In genomic region chr10:80665459-80665858, GRCm38 (mm10) we compare ENCODE assay signal across 8 mouse cellular contexts. TPM values are rescaled to one million over a fixed set of nuclear protein-coding genes. Genes with fewer than 3 reads are reported as not detected.
DNase-seq lines count a peak whose midpoint lies in the region; ATAC-seq and TF ChIP-seq lines count a peak whose summit lies in the region.

No protein-coding gene starts in this region.

- H3K9ac ChIP-seq in forebrain, embryonic 12.5 days, result no peak overlapping the region
- no peak overlapping the region for H3K9ac ChIP-seq in forebrain, embryonic 14.5 days (ENCODE audit: low read length)
- H3K9ac ChIP-seq in midbrain, embryonic 13.5 days (replicated peaks), result 0 out of 2 replicates have a peak overlapping the region, but pooled peaks have one; percentile 14
- H3K9ac ChIP-seq in midbrain, postnatal 0 days (replicated peaks; ENCODE audit: low read length, poor library complexity, severe bottlenecking), result no peak overlapping the region
- no peak overlapping the region for H3K9ac ChIP-seq in midbrain, embryonic 11.5 days (ENCODE audit: low read length)

- H3K4me1 ChIP-seq in forebrain, embryonic 12.5 days, result peaks cover 18% of the 10 kb centered on the region
- no peaks in the 10 kb centered on the region; the same call in 1 of the 2 replicates for H3K4me1 ChIP-seq in forebrain, embryonic 14.5 days (ENCODE audit: control insufficient read depth, insufficient read depth, low read length)
- 0 out of 2 replicates have a peak, but pooled peaks cover 7% of the 10 kb centered on the region for H3K4me1 ChIP-seq in midbrain, embryonic 13.5 days (replicated peaks)
- H3K4me1 ChIP-seq in midbrain, postnatal 0 days (ENCODE audit: insufficient read depth, low read length), result no peaks in the 10 kb centered on the region
- peaks cover 52% of the 10 kb centered on the region for H3K4me1 ChIP-seq in limb, embryonic 10.5 days
- H3K4me1 ChIP-seq in small intestine, adult 2 months (ENCODE audit: control insufficient read depth, insufficient read depth, insufficient read length, low read length), result peaks cover 41% of the 10 kb centered on the region
- 0 out of 2 replicates have a peak, but pooled peaks cover 3% of the 10 kb centered on the region for H3K4me1 ChIP-seq in midbrain, embryonic 11.5 days (ENCODE audit: control insufficient read depth, insufficient read depth, low read length)

- 73% methylated on average over 4 of the region's 4 CpGs for WGBS in forebrain, embryonic 12.5 days
- 66% methylated on average over 4 of the region's 4 CpGs for WGBS in forebrain, embryonic 14.5 days
- WGBS in midbrain, embryonic 13.5 days, result 84% methylated on average over 4 of the region's 4 CpGs
- WGBS in midbrain, postnatal 0 days, result 73% methylated on average over 4 of the region's 4 CpGs
- WGBS in limb, embryonic 10.5 days, result 69% methylated on average over 4 of the region's 4 CpGs
- WGBS in small intestine, adult 2 months, result 50% methylated on average over 4 of the region's 4 CpGs
- WGBS in midbrain, embryonic 11.5 days, result 69% methylated on average over 4 of the region's 4 CpGs

- TF ChIP-seq POLR2A in small intestine, adult 2 months (IDR thresholded peaks at IDR 0.05; ENCODE audit: low read depth, low read length), result no peak

- H3K9me3 ChIP-seq in forebrain, embryonic 12.5 days, result no peaks in the 10 kb centered on the region
- H3K9me3 ChIP-seq in forebrain, embryonic 14.5 days (replicated peaks; ENCODE audit: control insufficient read depth, low read length), result no peaks in the 10 kb centered on the region
- no peaks in the 10 kb centered on the region for H3K9me3 ChIP-seq in midbrain, embryonic 13.5 days
- H3K9me3 ChIP-seq in midbrain, postnatal 0 days (ENCODE audit: low read length), result no peaks in the 10 kb centered on the region
- no peaks in the 10 kb centered on the region for H3K9me3 ChIP-seq in limb, embryonic 10.5 days (replicated peaks)
- no peaks in the 10 kb centered on the region for H3K9me3 ChIP-seq in midbrain, embryonic 11.5 days (ENCODE audit: control insufficient read depth, low read length)

- peaks cover 51% of the 10 kb centered on the region for H3K36me3 ChIP-seq in forebrain, embryonic 12.5 days (replicated peaks)
- H3K36me3 ChIP-seq in forebrain, embryonic 14.5 days (ENCODE audit: control insufficient read depth, insufficient read depth, low read length), result peaks cover 52% of the 10 kb centered on the region
- peaks cover 53% of the 10 kb centered on the region for H3K36me3 ChIP-seq in midbrain, embryonic 13.5 days
- H3K36me3 ChIP-seq in midbrain, postnatal 0 days (ENCODE audit: insufficient read depth, low read length), result peaks cover 46% of the 10 kb centered on the region
- H3K36me3 ChIP-seq in limb, embryonic 10.5 days, result peaks cover 53% of the 10 kb centered on the region
- peaks cover 48% of the 10 kb centered on the region for H3K36me3 ChIP-seq in small intestine, adult 2 months (ENCODE audit: control insufficient read depth, insufficient read depth, low read length)
- H3K36me3 ChIP-seq in midbrain, embryonic 11.5 days (ENCODE audit: control insufficient read depth, insufficient read depth, low read length), result peaks cover 37% of the 10 kb centered on the region

- no peak overlapping the region for H3K4me2 ChIP-seq in forebrain, embryonic 12.5 days
- H3K4me2 ChIP-seq in forebrain, embryonic 14.5 days (ENCODE audit: low read length), result no peak overlapping the region
- H3K4me2 ChIP-seq in midbrain, embryonic 13.5 days (replicated peaks), result no peak overlapping the region
- H3K4me2 ChIP-seq in midbrain, postnatal 0 days (ENCODE audit: low read depth, low read length, poor library complexity, severe bottlenecking), result no peak overlapping the region
- H3K4me2 ChIP-seq in midbrain, embryonic 11.5 days, result no peak overlapping the region

- no peak for DNase-seq in forebrain, embryonic 14.5 days (ENCODE audit: low spot score)
- DNase-seq in midbrain, postnatal 0 days (ENCODE audit: low spot score), result no peak
- DNase-seq in limb, embryonic 10.5 days (ENCODE audit: low spot score), result no peak
- DNase-seq in c-Kit-positive CD71-positive TER-119-positive erythroid progenitor cells, embryonic 14.5 days (ENCODE audit: low spot score), result no peak
- DNase-seq in midbrain, embryonic 11.5 days (ENCODE audit: low spot score, missing footprints), result no peak

- ATAC-seq in forebrain, embryonic 12.5 days (ENCODE audit: low FRiP score), result 0 out of 2 replicates have a peak, but pooled peaks have one; percentile 31
- no peak for ATAC-seq in forebrain, embryonic 14.5 days
- no peak for ATAC-seq in midbrain, embryonic 13.5 days
- ATAC-seq in midbrain, postnatal 0 days (ENCODE audit: low FRiP score), result no peak
- no peak for ATAC-seq in midbrain, embryonic 11.5 days (ENCODE audit: low FRiP score)

- H3K27me3 ChIP-seq in forebrain, embryonic 12.5 days, result no peaks in the 10 kb centered on the region
- no peaks in the 10 kb centered on the region for H3K27me3 ChIP-seq in forebrain, embryonic 14.5 days (replicated peaks; ENCODE audit: control insufficient read depth, insufficient read depth, low read length)
- H3K27me3 ChIP-seq in midbrain, embryonic 13.5 days, result no peaks in the 10 kb centered on the region
- H3K27me3 ChIP-seq in midbrain, postnatal 0 days (ENCODE audit: insufficient read depth, low read length), result no peaks in the 10 kb centered on the region
- H3K27me3 ChIP-seq in limb, embryonic 10.5 days (ENCODE audit: low read depth, poor library complexity, severe bottlenecking), result no peaks in the 10 kb centered on the region
- no peaks in the 10 kb centered on the region for H3K27me3 ChIP-seq in small intestine, adult 2 months (ENCODE audit: control insufficient read depth, insufficient read depth, low read length)
- H3K27me3 ChIP-seq in midbrain, embryonic 11.5 days (ENCODE audit: control insufficient read depth, insufficient read depth, low read length), result no peaks in the 10 kb centered on the region

- no peak for TF ChIP-seq CTCF in midbrain, postnatal 0 days (IDR thresholded peaks at IDR 0.05)
- TF ChIP-seq CTCF in small intestine, adult 2 months (IDR thresholded peaks at IDR 0.05; ENCODE audit: extremely low read depth, insufficient read length, insufficient replicate concordance, low read depth, low read length), result no peak

- no peak overlapping the region for H3K4me3 ChIP-seq in forebrain, embryonic 12.5 days (replicated peaks)
- H3K4me3 ChIP-seq in forebrain, embryonic 14.5 days (ENCODE audit: low read depth, low read length), result no peak overlapping the region
- no peak overlapping the region for H3K4me3 ChIP-seq in midbrain, embryonic 13.5 days (replicated peaks)
- H3K4me3 ChIP-seq in midbrain, postnatal 0 days (ENCODE audit: low read depth, low read length), result no peak overlapping the region
- H3K4me3 ChIP-seq in limb, embryonic 10.5 days, result peak overlapping the region; percentile 4; the same call in 1 of the 2 replicates
- no peak overlapping the region for H3K4me3 ChIP-seq in small intestine, adult 2 months (ENCODE audit: low read depth, low read length)
- H3K4me3 ChIP-seq in midbrain, embryonic 11.5 days (ENCODE audit: low read depth, low read length), result no peak overlapping the region

- H3K27ac ChIP-seq in forebrain, embryonic 12.5 days, result no peak overlapping the region
- no peak overlapping the region for H3K27ac ChIP-seq in forebrain, embryonic 14.5 days (ENCODE audit: low read depth, low read length)
- no peak overlapping the region for H3K27ac ChIP-seq in midbrain, embryonic 13.5 days
- H3K27ac ChIP-seq in midbrain, postnatal 0 days (ENCODE audit: low read depth, low read length), result no peak overlapping the region
- no peak overlapping the region for H3K27ac ChIP-seq in limb, embryonic 10.5 days
- H3K27ac ChIP-seq in small intestine, adult 2 months (ENCODE audit: insufficient read depth, low read depth, low read length), result peak overlapping the region; percentile 83
- no peak overlapping the region for H3K27ac ChIP-seq in midbrain, embryonic 11.5 days (ENCODE audit: low read depth, low read length)

RNA-seq across cellular contexts. Expression of gene Btbd2, which starts 8.6 kb away (rescaled TPM):
- polyA plus RNA-seq in forebrain, embryonic 12.5 days (2016; fragmentation: Nextera tagmentation; extraction: Ambion mirVana), result 84.3 and 85.1 TPM in 2 replicates
- 42.6 and 52.2 TPM in 2 replicates for polyA plus RNA-seq in forebrain, embryonic 14.5 days (2014; fragmentation: Nextera tagmentation; extraction: Ambion mirVana)
- 60.9 and 80.6 TPM in 2 replicates for polyA plus RNA-seq in midbrain, embryonic 13.5 days (2015; fragmentation: Nextera tagmentation; extraction: Ambion mirVana)
- 168 and 215 TPM in 2 replicates for total RNA-seq in midbrain, postnatal 0 days (2014; rRNA removed)
- 71.6 and 80.4 TPM in 2 replicates for polyA plus RNA-seq in midbrain, postnatal 0 days (2015; fragmentation: Nextera tagmentation; extraction: Ambion mirVana)
- 84.9 and 98.6 TPM in 2 replicates for polyA plus RNA-seq in limb, embryonic 10.5 days (2016; fragmentation: Nextera tagmentation; extraction: Ambion mirVana)
- polyA plus RNA-seq in small intestine, adult 2 months (2012; rRNA removed), result 45.4 and 84.1 TPM in 2 replicates
- polyA plus RNA-seq in midbrain, embryonic 11.5 days (2014; fragmentation: Nextera tagmentation; extraction: Ambion mirVana), result 43.8 and 51.7 TPM in 2 replicates

RNA-seq across cellular contexts. Expression of gene Mknk2, which starts 12.5 kb away (rescaled TPM):
- 74.4 and 75.4 TPM in 2 replicates for polyA plus RNA-seq in forebrain, embryonic 12.5 days (2016; fragmentation: Nextera tagmentation; extraction: Ambion mirVana)
- 43.1 and 49.1 TPM in 2 replicates for polyA plus RNA-seq in forebrain, embryonic 14.5 days (2014; fragmentation: Nextera tagmentation; extraction: Ambion mirVana)
- 49.6 and 60.1 TPM in 2 replicates for polyA plus RNA-seq in midbrain, embryonic 13.5 days (2015; fragmentation: Nextera tagmentation; extraction: Ambion mirVana)
- 74.6 and 74.7 TPM in 2 replicates for total RNA-seq in midbrain, postnatal 0 days (2014; rRNA removed)
- polyA plus RNA-seq in midbrain, postnatal 0 days (2015; fragmentation: Nextera tagmentation; extraction: Ambion mirVana), result 35.3 and 36.0 TPM in 2 replicates
- polyA plus RNA-seq in limb, embryonic 10.5 days (2016; fragmentation: Nextera tagmentation; extraction: Ambion mirVana), result 137 and 153 TPM in 2 replicates
- polyA plus RNA-seq in small intestine, adult 2 months (2012; rRNA removed), result 96.1 and 146 TPM in 2 replicates
- 42.0 and 49.4 TPM in 2 replicates for polyA plus RNA-seq in midbrain, embryonic 11.5 days (2014; fragmentation: Nextera tagmentation; extraction: Ambion mirVana)

RNA-seq across cellular contexts. Expression of gene Mob3a, which starts 36.3 kb away (rescaled TPM):
- 52.4 and 54.1 TPM in 2 replicates for polyA plus RNA-seq in forebrain, embryonic 12.5 days (2016; fragmentation: Nextera tagmentation; extraction: Ambion mirVana)
- 35.7 and 37.2 TPM in 2 replicates for polyA plus RNA-seq in forebrain, embryonic 14.5 days (2014; fragmentation: Nextera tagmentation; extraction: Ambion mirVana)
- 58.3 and 58.5 TPM in 2 replicates for polyA plus RNA-seq in midbrain, embryonic 13.5 days (2015; fragmentation: Nextera tagmentation; extraction: Ambion mirVana)
- 66.6 and 75.1 TPM in 2 replicates for total RNA-seq in midbrain, postnatal 0 days (2014; rRNA removed)
- 44.9 and 48.5 TPM in 2 replicates for polyA plus RNA-seq in midbrain, postnatal 0 days (2015; fragmentation: Nextera tagmentation; extraction: Ambion mirVana)
- polyA plus RNA-seq in limb, embryonic 10.5 days (2016; fragmentation: Nextera tagmentation; extraction: Ambion mirVana), result 48.2 and 54.7 TPM in 2 replicates
- 26.5 and 40.0 TPM in 2 replicates for polyA plus RNA-seq in small intestine, adult 2 months (2012; rRNA removed)
- polyA plus RNA-seq in midbrain, embryonic 11.5 days (2014; fragmentation: Nextera tagmentation; extraction: Ambion mirVana), result 50.2 and 52.7 TPM in 2 replicates

RNA-seq across cellular contexts. Expression of gene Izumo4, which starts 36.5 kb away (rescaled TPM):
- polyA plus RNA-seq in forebrain, embryonic 12.5 days (2016; fragmentation: Nextera tagmentation; extraction: Ambion mirVana), result 20.6 and 21.6 TPM in 2 replicates
- 16.0 and 21.5 TPM in 2 replicates for polyA plus RNA-seq in forebrain, embryonic 14.5 days (2014; fragmentation: Nextera tagmentation; extraction: Ambion mirVana)
- polyA plus RNA-seq in midbrain, embryonic 13.5 days (2015; fragmentation: Nextera tagmentation; extraction: Ambion mirVana), result 37.8 and 39.2 TPM in 2 replicates
- 26.3 and 48.0 TPM in 2 replicates for total RNA-seq in midbrain, postnatal 0 days (2014; rRNA removed)
- polyA plus RNA-seq in midbrain, postnatal 0 days (2015; fragmentation: Nextera tagmentation; extraction: Ambion mirVana), result 44.0 and 47.4 TPM in 2 replicates
- 8.6 and 10.8 TPM in 2 replicates for polyA plus RNA-seq in limb, embryonic 10.5 days (2016; fragmentation: Nextera tagmentation; extraction: Ambion mirVana)
- polyA plus RNA-seq in small intestine, adult 2 months (2012; rRNA removed), result 20.8 and 36.3 TPM in 2 replicates
- polyA plus RNA-seq in midbrain, embryonic 11.5 days (2014; fragmentation: Nextera tagmentation; extraction: Ambion mirVana), result 6.7 and 6.9 TPM in 2 replicates

RNA-seq across cellular contexts. Expression of gene Csnk1g2, which starts 42.8 kb away (rescaled TPM):
- 146 and 161 TPM in 2 replicates for polyA plus RNA-seq in forebrain, embryonic 12.5 days (2016; fragmentation: Nextera tagmentation; extraction: Ambion mirVana)
- 35.9 and 49.2 TPM in 2 replicates for polyA plus RNA-seq in forebrain, embryonic 14.5 days (2014; fragmentation: Nextera tagmentation; extraction: Ambion mirVana)
- polyA plus RNA-seq in midbrain, embryonic 13.5 days (2015; fragmentation: Nextera tagmentation; extraction: Ambion mirVana), result 73.8 and 115 TPM in 2 replicates
- total RNA-seq in midbrain, postnatal 0 days (2014; rRNA removed), result 124 and 146 TPM in 2 replicates
- 90.5 and 93.3 TPM in 2 replicates for polyA plus RNA-seq in midbrain, postnatal 0 days (2015; fragmentation: Nextera tagmentation; extraction: Ambion mirVana)
- 237 and 255 TPM in 2 replicates for polyA plus RNA-seq in limb, embryonic 10.5 days (2016; fragmentation: Nextera tagmentation; extraction: Ambion mirVana)
- 115 and 266 TPM in 2 replicates for polyA plus RNA-seq in small intestine, adult 2 months (2012; rRNA removed)
- 73.6 and 86.9 TPM in 2 replicates for polyA plus RNA-seq in midbrain, embryonic 11.5 days (2014; fragmentation: Nextera tagmentation; extraction: Ambion mirVana)
